Mouse (Mus musculus) liver, embryonic 11.5 days (tissue): ENCODE results near the gene Spryd3. TPM values are rescaled to one million over a fixed set of nuclear protein-coding genes. Genes with fewer than 3 reads are reported as not detected.
"Not testable (repeated sequence)": the region's sequence is repeated elsewhere in the genome, so short reads cannot be mapped to it uniquely, and the experiment has no call there.

Experiments used
- ATAC-seq: fragments of 200-750 bp; cut with Nextera tagmentation; replicated peaks from 2 replicates; pipeline ENCODE4 v1.8.0; 2017; ENCODE audit warnings: moderate number of reproducible peaks, mild to moderate bottlenecking, moderate TSS enrichment, moderate library complexity; ENCODE audit not compliant: low FRiP score
- DNase-seq: peaks from one replicate; pipeline ENCODE4 v3.0.0-alpha.2; 2017; ENCODE audit warnings: low spot score
- H3K27ac ChIP-seq: fragments of 300-500 bp; sonication (generic); 2 replicates; pipeline ENCODE4 v1.5.1; 2014; ENCODE audit warnings: mild to moderate bottlenecking, low read depth, low read length, control low read depth
- H3K27me3 ChIP-seq: fragments of 300-500 bp; sonication (generic); replicated peaks from 2 replicates; pipeline ENCODE4 v1.6.1; 2014; ENCODE audit warnings: low read length, mixed read lengths; ENCODE audit not compliant: control insufficient read depth, insufficient read depth
- H3K36me3 ChIP-seq: fragments of 300-500 bp; sonication (generic); 2 replicates; pipeline ENCODE4 v1.6.1; 2014; ENCODE audit warnings: mild to moderate bottlenecking, low read length, moderate library complexity, mixed read lengths; ENCODE audit not compliant: control insufficient read depth, insufficient read depth
- H3K4me1 ChIP-seq: fragments of 300-500 bp; sonication (generic); replicated peaks from 2 replicates; pipeline ENCODE4 v1.6.1; 2014; ENCODE audit warnings: low read length, mixed read lengths; ENCODE audit not compliant: control insufficient read depth, insufficient read depth
- H3K4me2 ChIP-seq: fragments of 300-500 bp; sonication (generic); 2 replicates; pipeline ENCODE4 v1.6.1; 2014; ENCODE audit warnings: mild to moderate bottlenecking, control low read depth, moderate library complexity
- H3K4me3 ChIP-seq: fragments of 300-500 bp; sonication (generic); 2 replicates; pipeline ENCODE4 v1.5.1; 2014; ENCODE audit warnings: low read depth, low read length, control low read depth
- H3K9ac ChIP-seq: fragments of 300-500 bp; sonication (generic); 2 replicates; pipeline ENCODE4 v1.6.1; 2014; ENCODE audit warnings: low read depth, low read length, control low read depth
- H3K9me3 ChIP-seq: fragments of 300-500 bp; sonication (generic); 2 replicates; pipeline ENCODE4 v1.6.1; 2016; ENCODE audit warnings: low read length, inconsistent platforms, mixed read lengths; ENCODE audit not compliant: control insufficient read depth
- WGBS: fragments of 180-500 bp; shearing (Covaris S2); extraction: QIAGEN DNeasy Blood & Tissue Kit; methylation state at CpG from one replicate; pipeline ENCODE4 v1.1.7; 2014; 5-methylcytosine and 5-hydroxymethylcytosine counted together
- polyA plus RNA-seq: library from polyadenylated mRNA; unstranded; fragments of >200 nt; fragmentation: Nextera tagmentation; extraction: Ambion mirVana; gene quantifications from 2 replicates; pipeline ENCODE4 v1.2.1, GENCODE M21; 2014

The Spryd3 gene
- polyA plus RNA-seq, 1 experiment from 2014 or later, result 15.1 TPM

DNA sequence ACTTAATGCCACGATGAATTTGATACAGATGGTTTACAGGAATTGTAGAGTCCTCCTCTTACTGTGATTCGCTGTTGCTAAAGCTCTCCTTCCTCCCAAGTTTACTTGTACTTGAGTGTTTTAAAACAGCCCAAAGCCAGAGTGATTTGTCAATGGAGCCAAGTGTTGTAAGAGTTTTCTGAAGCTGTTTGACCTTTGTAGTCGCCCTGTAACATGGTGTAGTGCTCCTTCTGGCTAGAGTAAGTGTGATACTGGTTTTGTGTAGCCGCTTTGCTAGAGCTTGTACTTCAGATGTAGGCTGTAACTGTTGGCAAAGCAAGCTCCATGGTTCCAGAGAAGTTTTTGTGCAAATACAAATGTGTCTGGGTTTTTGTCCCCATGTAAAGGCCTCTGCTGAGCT is 43.8 kb downstream of the Spryd3 start:
- Histone ChIP-seq H3K27me3 (no peaks in the 10 kb centered on the region), H3K4me1 (no peaks in the 10 kb centered on the region), H3K4me2 (no peak overlapping the region), H3K9me3 (no peaks in the 10 kb centered on the region), H3K27ac (no peak overlapping the region), H3K9ac (no peak overlapping the region), H3K4me3 (no peak overlapping the region), H3K36me3 (peaks cover 79% of the 10 kb centered on the region)
- DNase-seq, result no peak
- ATAC-seq, result no peak
- 90% methylated on average over 4 of the region's 4 CpGs for WGBS

DNA sequence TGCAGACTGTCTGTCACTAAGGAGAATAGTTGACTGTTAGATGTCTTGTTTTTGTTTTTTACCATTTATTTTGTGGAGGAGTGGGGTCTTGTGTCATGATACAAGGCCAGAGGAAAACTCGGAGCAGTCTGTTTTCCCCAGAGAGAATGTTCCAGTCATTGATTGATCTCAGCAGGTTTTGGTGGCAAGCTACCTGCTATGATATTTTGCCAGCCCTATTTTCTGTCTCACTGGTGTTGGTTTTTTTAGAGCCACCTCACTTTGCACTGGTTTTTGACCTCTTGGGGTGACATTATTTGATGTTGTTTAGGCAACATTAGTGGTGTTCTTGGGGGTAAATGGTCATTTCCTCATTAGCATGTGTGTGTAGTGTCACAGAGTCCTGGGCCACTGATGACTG is 44.3 kb downstream of the Spryd3 start:
- ATAC-seq (no peak), DNase-seq (no peak)
- Histone ChIP-seq H3K4me1 (no peaks in the 10 kb centered on the region), H3K27ac (no peak overlapping the region), H3K27me3 (no peaks in the 10 kb centered on the region), H3K4me2 (no peak overlapping the region), H3K4me3 (no peak overlapping the region), H3K9ac (no peak overlapping the region), H3K9me3 (no peaks in the 10 kb centered on the region), H3K36me3 (peaks cover 83% of the 10 kb centered on the region)
- 89% methylated on average over 1 of the region's 1 CpGs for WGBS

DNA sequence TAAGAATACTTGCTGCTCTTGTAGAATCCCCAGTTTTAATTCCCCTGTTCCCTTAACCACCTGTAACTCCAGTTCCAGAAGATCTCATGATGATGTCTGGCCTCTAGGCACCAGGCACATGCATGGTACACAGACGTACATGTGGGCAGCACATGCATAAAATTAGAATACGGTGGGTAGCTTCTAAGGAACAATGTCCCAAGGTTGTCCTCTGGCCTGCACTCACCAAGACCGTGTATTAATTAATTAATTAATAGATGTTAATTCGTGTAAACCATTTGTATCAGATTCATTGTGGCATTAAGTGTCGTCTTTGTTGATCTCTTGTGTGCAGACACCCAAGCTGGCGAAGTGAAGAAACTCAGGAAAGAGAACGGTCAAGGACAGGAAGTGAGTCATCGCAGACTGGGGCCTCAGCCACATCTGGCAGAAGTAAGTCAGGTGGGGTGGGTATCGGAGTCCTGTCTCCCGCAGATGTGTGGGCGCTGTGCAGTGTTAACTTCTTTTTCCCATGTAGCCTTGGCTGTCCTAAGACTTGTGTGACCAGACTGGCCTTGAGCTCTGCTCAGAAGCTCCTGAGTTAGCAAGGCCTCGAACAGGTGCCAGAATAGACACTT is 44.9 kb downstream of the Spryd3 start:
- Histone ChIP-seq H3K27ac (no peak overlapping the region), H3K9me3 (no peaks in the 10 kb centered on the region), H3K27me3 (no peaks in the 10 kb centered on the region), H3K4me2 (no peak overlapping the region), H3K9ac (no peak overlapping the region), H3K36me3 (peaks cover 84% of the 10 kb centered on the region), H3K4me3 (no peak overlapping the region), H3K4me1 (no peaks in the 10 kb centered on the region)
- WGBS, result 69% methylated on average over 12 of the region's 12 CpGs
- ATAC-seq, result no peak
- no peak for DNase-seq

DNA sequence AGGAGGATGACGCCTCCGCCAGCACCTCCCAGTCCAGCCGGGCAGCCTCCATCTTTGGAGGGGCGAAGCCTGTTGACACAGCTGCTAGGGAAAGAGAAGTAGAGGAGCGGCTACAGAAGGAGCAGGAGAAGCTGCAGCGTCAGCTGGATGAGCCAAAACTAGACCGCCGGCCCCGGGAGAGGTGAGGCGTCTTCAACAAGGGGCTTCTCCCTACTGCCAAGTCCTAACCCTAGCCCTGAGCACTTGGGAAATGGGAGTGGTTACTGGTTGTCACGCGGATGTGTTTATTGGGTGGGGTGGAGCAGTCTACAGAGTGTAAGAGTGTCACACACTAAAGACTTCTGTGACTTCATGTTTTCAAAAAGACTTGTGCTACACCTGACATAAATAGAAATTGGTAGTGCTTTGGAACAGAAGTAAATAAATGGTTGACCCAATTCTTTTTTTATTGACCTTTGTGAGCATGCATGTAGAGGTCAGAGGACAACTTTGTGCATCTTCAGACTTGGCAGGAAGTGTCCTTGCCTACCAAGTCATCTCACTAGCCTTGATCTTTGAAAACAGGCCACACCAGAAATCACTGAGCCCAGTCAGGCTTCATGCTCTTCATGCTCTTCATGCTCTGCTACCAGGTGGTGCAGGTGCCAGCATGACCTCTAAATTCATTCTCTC is 46.0 kb downstream of the Spryd3 start:
- H3K9ac ChIP-seq, result no peak overlapping the region
- ATAC-seq (no peak), DNase-seq (no peak)
- H3K4me1 ChIP-seq, result no peaks in the 10 kb centered on the region
- H3K27ac ChIP-seq, result no peak overlapping the region
- H3K9me3 ChIP-seq, result no peaks in the 10 kb centered on the region
- H3K4me3 ChIP-seq, result no peak overlapping the region
- no peak overlapping the region for H3K4me2 ChIP-seq
- peaks cover 80% of the 10 kb centered on the region for H3K36me3 ChIP-seq
- H3K27me3 ChIP-seq, result no peaks in the 10 kb centered on the region
- 80% methylated on average over 12 of the region's 12 CpGs for WGBS

DNA sequence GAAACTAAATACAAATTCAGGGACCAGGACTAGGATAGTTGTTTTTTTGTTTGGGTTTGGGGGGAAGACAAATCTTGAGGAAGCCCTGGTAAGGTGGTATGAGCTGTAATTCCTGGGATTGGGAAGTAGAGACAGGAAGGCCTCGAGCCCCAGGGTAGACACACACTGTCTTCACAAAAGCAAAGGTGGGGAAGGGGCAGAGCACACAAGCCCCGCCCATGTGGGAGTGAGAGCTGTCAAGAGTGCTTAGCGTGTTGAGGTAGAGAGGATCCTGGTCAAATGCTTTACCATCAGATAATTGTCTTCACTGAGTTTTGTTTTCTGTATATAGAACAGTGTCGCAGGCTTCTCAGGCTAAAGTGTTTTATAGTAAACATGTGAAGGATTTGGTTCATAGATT is 53.0 kb downstream of the Spryd3 start:
- WGBS, result 80% methylated on average over 4 of the region's 4 CpGs
- H3K27ac ChIP-seq, result no peak overlapping the region
- H3K36me3 ChIP-seq, result peaks cover 59% of the 10 kb centered on the region
- H3K27me3 ChIP-seq, result no peaks in the 10 kb centered on the region
- ATAC-seq (no peak), DNase-seq (no peak)
- no peak overlapping the region for H3K4me3 ChIP-seq
- H3K4me2 ChIP-seq, result no peak overlapping the region
- H3K9ac ChIP-seq, result no peak overlapping the region
- H3K4me1 ChIP-seq, result peaks cover 4% of the 10 kb centered on the region
- H3K9me3 ChIP-seq, result no peaks in the 10 kb centered on the region

DNA sequence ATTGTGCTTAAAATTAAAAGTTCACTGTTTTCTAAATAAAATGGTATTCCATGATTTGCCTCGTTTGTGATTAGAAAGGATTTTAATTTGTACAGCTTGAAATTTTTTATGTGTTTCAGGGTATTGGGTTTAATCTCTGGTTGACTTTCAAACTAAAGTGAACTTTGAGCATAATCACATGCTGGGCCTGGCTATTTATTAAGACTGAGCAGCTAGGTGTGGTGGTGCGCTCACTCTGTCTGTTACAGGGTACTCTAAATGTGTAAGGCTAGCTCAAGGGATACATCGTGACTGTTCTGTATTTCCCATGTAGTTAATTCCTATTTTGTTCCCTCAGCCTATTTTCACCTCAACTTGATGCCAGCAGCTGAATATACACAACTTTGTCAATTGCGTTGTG is 53.9 kb downstream of the Spryd3 start:
- WGBS, result 87% methylated on average over 4 of the region's 4 CpGs
- Histone ChIP-seq H3K4me3 (no peak overlapping the region), H3K4me1 (peaks cover 6% of the 10 kb centered on the region), H3K4me2 (no peak overlapping the region), H3K9ac (no peak overlapping the region), H3K27me3 (no peaks in the 10 kb centered on the region), H3K36me3 (peaks cover 53% of the 10 kb centered on the region), H3K27ac (no peak overlapping the region), H3K9me3 (no peaks in the 10 kb centered on the region)
- ATAC-seq, result no peak
- DNase-seq, result no peak

DNA sequence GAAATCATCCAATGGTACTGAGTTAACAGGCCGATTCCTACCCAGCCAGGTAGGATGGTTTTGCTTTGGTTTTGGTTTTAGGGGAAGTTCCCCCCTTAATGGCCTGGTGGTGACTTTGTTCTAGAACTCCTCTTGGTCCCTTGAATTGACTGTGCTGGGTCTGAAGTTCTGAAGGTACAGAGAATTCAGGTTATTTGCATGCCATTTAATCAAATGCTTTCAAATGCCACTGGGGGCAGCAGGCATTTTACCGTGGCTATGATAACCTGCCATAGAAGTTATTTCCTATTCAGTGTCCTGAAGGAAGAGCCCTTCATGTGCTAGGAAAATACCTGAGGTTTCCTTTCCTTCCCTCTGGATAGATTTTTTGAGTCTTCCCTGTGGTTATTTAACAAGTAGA is 55.6 kb downstream of the Spryd3 start:
- Histone ChIP-seq H3K4me1 (peaks cover 19% of the 10 kb centered on the region), H3K9ac (no peak overlapping the region), H3K4me3 (no peak overlapping the region), H3K9me3 (no peaks in the 10 kb centered on the region), H3K4me2 (no peak overlapping the region), H3K27me3 (no peaks in the 10 kb centered on the region), H3K36me3 (peaks cover 41% of the 10 kb centered on the region), H3K27ac (no peak overlapping the region)
- WGBS, result 59% methylated on average over 2 of the region's 2 CpGs
- ATAC-seq (no peak), DNase-seq (no peak)

DNA sequence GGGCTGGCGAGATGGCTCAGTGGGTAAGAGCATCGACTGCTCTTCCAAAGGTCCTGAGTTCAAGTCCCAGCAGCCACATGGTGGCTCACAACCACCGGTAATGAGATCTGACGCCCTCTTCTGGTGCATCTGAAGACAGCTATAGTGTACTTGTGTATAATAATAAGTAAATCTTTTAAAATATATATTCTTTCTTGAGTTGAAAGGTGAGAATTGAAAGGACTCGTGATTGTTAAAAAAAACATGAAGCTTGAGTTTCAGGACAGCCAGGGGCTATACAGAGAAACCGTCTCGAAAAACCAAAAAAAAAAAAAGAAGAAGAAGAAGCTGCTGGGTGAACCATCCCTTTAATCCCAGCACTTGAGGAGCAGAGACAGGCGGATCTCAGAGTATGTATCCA is 56.1 kb downstream of the Spryd3 start:
- not testable (repeated sequence) for H3K27me3 ChIP-seq

DNA sequence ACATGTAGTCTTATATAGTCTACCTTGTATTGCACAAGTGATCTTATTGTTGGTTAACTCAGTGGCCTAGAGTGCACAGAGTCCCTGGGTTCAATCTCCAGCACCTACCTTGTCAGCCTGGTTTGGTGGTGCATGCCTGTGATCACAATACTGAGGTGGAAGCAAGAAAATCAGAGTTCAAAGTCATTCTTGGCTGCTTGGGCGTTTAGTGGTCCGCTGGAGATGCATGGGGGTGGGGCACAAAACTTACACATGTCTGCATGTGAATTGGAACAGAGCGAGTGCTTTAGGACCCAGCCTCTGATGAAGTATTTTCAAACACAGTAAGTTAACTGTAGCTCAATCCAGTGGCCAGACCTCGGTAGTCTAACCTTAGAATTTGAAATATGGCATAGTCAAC is 56.8 kb downstream of the Spryd3 start:
- WGBS, result 66% methylated on average over 4 of the region's 4 CpGs
- DNase-seq (no peak), ATAC-seq (no peak)
- H3K36me3 ChIP-seq, result peaks cover 33% of the 10 kb centered on the region
- no peak overlapping the region for H3K4me3 ChIP-seq
- no peak overlapping the region for H3K27ac ChIP-seq
- peaks cover 19% of the 10 kb centered on the region for H3K4me1 ChIP-seq
- no peaks in the 10 kb centered on the region for H3K9me3 ChIP-seq
- no peak overlapping the region for H3K9ac ChIP-seq
- no peaks in the 10 kb centered on the region for H3K27me3 ChIP-seq
- no peak overlapping the region for H3K4me2 ChIP-seq

More for the DNA sequence above, 56.1 kb downstream of the Spryd3 start:
- ATAC-seq, H3K4me3 ChIP-seq, DNase-seq, H3K9me3 ChIP-seq, H3K4me2 ChIP-seq, H3K27ac ChIP-seq, H3K9ac ChIP-seq: not testable (repeated sequence)
- H3K4me1 ChIP-seq, result peaks cover 19% of the 10 kb centered on the region
- 74% methylated on average over 8 of the region's 8 CpGs for WGBS
- peaks cover 39% of the 10 kb centered on the region for H3K36me3 ChIP-seq
